Mouse (Mus musculus) neural tube, embryonic 15.5 days (tissue): ENCODE results near the gene Coro1c. TPM values are rescaled to one million over a fixed set of nuclear protein-coding genes. Genes with fewer than 3 reads are reported as not detected.

Source experiments
- ATAC-seq: fragments of 200-750 bp; cut with Nextera tagmentation; 2 replicates; pipeline ENCODE4 v1.8.0; 2017; ENCODE audit warnings: mild to moderate bottlenecking, moderate TSS enrichment, moderate library complexity; ENCODE audit not compliant: low FRiP score
- H3K27ac ChIP-seq: fragments of 300-500 bp; sonication (generic); replicated peaks from 2 replicates; pipeline ENCODE4 v1.5.1; 2015; ENCODE audit warnings: mild to moderate bottlenecking, inconsistent platforms
- H3K27me3 ChIP-seq: fragments of 300-500 bp; sonication (generic); replicated peaks from 2 replicates; pipeline ENCODE4 v1.6.1; 2015; ENCODE audit warnings: inconsistent platforms
- H3K36me3 ChIP-seq: fragments of 300-500 bp; sonication (generic); 2 replicates; pipeline ENCODE4 v1.6.1; 2015; ENCODE audit warnings: inconsistent platforms
- H3K4me1 ChIP-seq: fragments of 300-500 bp; sonication (generic); 2 replicates; pipeline ENCODE4 v1.6.1; 2015; ENCODE audit warnings: inconsistent platforms
- H3K4me2 ChIP-seq: fragments of 300-500 bp; sonication (generic); 2 replicates; pipeline ENCODE4 v1.6.1; 2015; ENCODE audit warnings: inconsistent platforms, mild to moderate bottlenecking, moderate library complexity
- H3K4me3 ChIP-seq: fragments of 300-500 bp; sonication (generic); replicated peaks from 2 replicates; pipeline ENCODE4 v1.5.1; 2015; ENCODE audit warnings: mild to moderate bottlenecking, inconsistent platforms
- H3K9ac ChIP-seq: fragments of 300-500 bp; sonication (generic); replicated peaks from 2 replicates; pipeline ENCODE4 v1.6.1; 2015; ENCODE audit warnings: mild to moderate bottlenecking, inconsistent platforms
- H3K9me3 ChIP-seq: fragments of 300-500 bp; sonication (generic); replicated peaks from 2 replicates; pipeline ENCODE4 v1.6.1; 2016; ENCODE audit warnings: inconsistent platforms
- WGBS: fragments of 180-500 bp; shearing (Covaris S2); methylation state at CpG from one replicate; pipeline ENCODE4 v1.1.7; 2015; ENCODE audit warnings: mixed read lengths; 5-methylcytosine and 5-hydroxymethylcytosine counted together
- polyA plus RNA-seq: library from polyadenylated mRNA; unstranded; fragments of >200 nt; fragmentation: Nextera tagmentation; extraction: Ambion mirVana; gene quantifications from 2 replicates; pipeline ENCODE4 v1.2.1, GENCODE M21; 2015

Gene Coro1c
- polyA plus RNA-seq, 1 experiment from 2014 or later = 160 TPM

GRCm38 (mm10) chr5:113852463-113852862 lies 56.1 kb downstream of the Coro1c start:
- no peak for ATAC-seq
- 92% methylated on average over 7 of the region's 7 CpGs for WGBS
- H3K9ac ChIP-seq = no peak overlapping the region

GRCm38 (mm10) chr5:113850680-113851230 lies 57.8 kb downstream of the Coro1c start:
- Histone ChIP-seq H3K36me3 (peaks cover 60% of the 10 kb centered on the region), H3K27ac (no peak overlapping the region)
- WGBS = 71% methylated on average over 8 of the region's 8 CpGs

More at GRCm38 (mm10) chr5:113852463-113852862, 56.1 kb downstream of the Coro1c start:
- H3K27me3 ChIP-seq = no peaks in the 10 kb centered on the region
- H3K27ac ChIP-seq = no peak overlapping the region
- peaks cover 43% of the 10 kb centered on the region for H3K36me3 ChIP-seq
- H3K4me3 ChIP-seq = no peak overlapping the region
- H3K4me1 ChIP-seq = peaks cover 32% of the 10 kb centered on the region
- H3K9me3 ChIP-seq = no peaks in the 10 kb centered on the region
- H3K4me2 ChIP-seq = no peak overlapping the region

GRCm38 (mm10) chr5:113847636-113848035 lies 60.9 kb downstream of the Coro1c start:
- Histone ChIP-seq H3K9ac (no peak overlapping the region), H3K9me3 (no peaks in the 10 kb centered on the region), H3K27ac (no peak overlapping the region), H3K4me2 (no peak overlapping the region), H3K4me3 (no peak overlapping the region), H3K27me3 (no peaks in the 10 kb centered on the region), H3K4me1 (no peaks in the 10 kb centered on the region), H3K36me3 (peaks cover 86% of the 10 kb centered on the region)
- 87% methylated on average over 9 of the region's 9 CpGs for WGBS
- ATAC-seq = no peak

More at GRCm38 (mm10) chr5:113850680-113851230, 57.8 kb downstream of the Coro1c start:
- Histone ChIP-seq H3K9me3 (no peaks in the 10 kb centered on the region), H3K4me1 (peaks cover 16% of the 10 kb centered on the region), H3K4me2 (no peak overlapping the region), H3K4me3 (no peak overlapping the region), H3K27me3 (no peaks in the 10 kb centered on the region), H3K9ac (no peak overlapping the region)
- no peak for ATAC-seq

GRCm38 (mm10) chr5:113846656-113847055 lies 61.9 kb downstream of the Coro1c start:
- 92% methylated on average over 8 of the region's 8 CpGs for WGBS
- peaks cover 88% of the 10 kb centered on the region for H3K36me3 ChIP-seq

GRCm38 (mm10) chr5:113845627-113846026 lies 62.9 kb downstream of the Coro1c start:
- Histone ChIP-seq H3K36me3 (peaks cover 88% of the 10 kb centered on the region), H3K4me3 (no peak overlapping the region), H3K27me3 (no peaks in the 10 kb centered on the region), H3K9ac (no peak overlapping the region), H3K4me1 (no peaks in the 10 kb centered on the region), H3K9me3 (no peaks in the 10 kb centered on the region), H3K4me2 (no peak overlapping the region), H3K27ac (no peak overlapping the region)
- no peak for ATAC-seq
- WGBS = 87% methylated on average over 8 of the region's 8 CpGs

More at GRCm38 (mm10) chr5:113846656-113847055, 61.9 kb downstream of the Coro1c start:
- H3K4me1 ChIP-seq = no peaks in the 10 kb centered on the region
- no peaks in the 10 kb centered on the region for H3K27me3 ChIP-seq
- no peak overlapping the region for H3K4me2 ChIP-seq
- H3K9me3 ChIP-seq = no peaks in the 10 kb centered on the region
- no peak overlapping the region for H3K9ac ChIP-seq
- H3K27ac ChIP-seq = no peak overlapping the region
- H3K4me3 ChIP-seq = no peak overlapping the region
- ATAC-seq = no peak

- Histone ChIP-seq H3K27ac (no peak overlapping the region), H3K27me3 (no peaks in the 10 kb centered on the region), H3K36me3 (peaks cover 79% of the 10 kb centered on the region), H3K4me1 (no peaks in the 10 kb centered on the region), H3K4me3 (no peak overlapping the region), H3K4me2 (no peak overlapping the region), H3K9me3 (no peaks in the 10 kb centered on the region), H3K9ac (no peak overlapping the region)
- WGBS = 74% methylated on average over 7 of the region's 7 CpGs
- no peak for ATAC-seq
These were observed 63.8 kb downstream of the Coro1c start for GRCm38 (mm10) chr5:113844721-113845120.

GRCm38 (mm10) chr5:113844106-113844505 lies 64.5 kb downstream of the Coro1c start:
- Histone ChIP-seq H3K9ac (no peak overlapping the region), H3K4me2 (no peak overlapping the region), H3K9me3 (no peaks in the 10 kb centered on the region), H3K4me3 (no peak overlapping the region), H3K4me1 (no peaks in the 10 kb centered on the region), H3K27ac (no peak overlapping the region), H3K27me3 (no peaks in the 10 kb centered on the region), H3K36me3 (peaks cover 72% of the 10 kb centered on the region)
- no peak for ATAC-seq
- WGBS = 84% methylated on average over 15 of the region's 15 CpGs

GRCm38 (mm10) chr5:113842906-113843305 lies 65.7 kb downstream of the Coro1c start:
- no peaks in the 10 kb centered on the region for H3K4me1 ChIP-seq
- no peak overlapping the region for H3K27ac ChIP-seq
- H3K9me3 ChIP-seq = no peaks in the 10 kb centered on the region
- no peak overlapping the region for H3K4me2 ChIP-seq
- no peak overlapping the region for H3K4me3 ChIP-seq
- ATAC-seq = no peak
- no peak overlapping the region for H3K9ac ChIP-seq
- peaks cover 62% of the 10 kb centered on the region for H3K36me3 ChIP-seq
- 96% methylated on average over 9 of the region's 9 CpGs for WGBS
- H3K27me3 ChIP-seq = no peaks in the 10 kb centered on the region

GRCm38 (mm10) chr5:113842244-113842643 lies 66.3 kb downstream of the Coro1c start:
- WGBS = 94% methylated on average over 9 of the region's 9 CpGs
- H3K4me1 ChIP-seq = no peaks in the 10 kb centered on the region
- no peak overlapping the region for H3K9ac ChIP-seq
- H3K27ac ChIP-seq = no peak overlapping the region
- H3K4me3 ChIP-seq = no peak overlapping the region
- peaks cover 55% of the 10 kb centered on the region for H3K36me3 ChIP-seq
- H3K27me3 ChIP-seq = no peaks in the 10 kb centered on the region
- no peak for ATAC-seq
- no peak overlapping the region for H3K4me2 ChIP-seq
- H3K9me3 ChIP-seq = no peaks in the 10 kb centered on the region

GRCm38 (mm10) chr5:113841243-113842225 lies 67.0 kb downstream of the Coro1c start:
- 82% methylated on average over 23 of the region's 23 CpGs for WGBS
- Histone ChIP-seq H3K4me1 (no peaks in the 10 kb centered on the region), H3K27me3 (no peaks in the 10 kb centered on the region), H3K4me3 (no peak overlapping the region), H3K4me2 (no peak overlapping the region), H3K27ac (no peak overlapping the region), H3K9ac (no peak overlapping the region), H3K9me3 (no peaks in the 10 kb centered on the region), H3K36me3 (peaks cover 48% of the 10 kb centered on the region)
- no peak for ATAC-seq

- no peaks in the 10 kb centered on the region for H3K9me3 ChIP-seq
- no peak overlapping the region for H3K4me2 ChIP-seq
- no peak overlapping the region for H3K4me3 ChIP-seq
- WGBS = 96% methylated on average over 4 of the region's 4 CpGs
- no peak for ATAC-seq
- no peak overlapping the region for H3K27ac ChIP-seq
- H3K27me3 ChIP-seq = no peaks in the 10 kb centered on the region
- H3K9ac ChIP-seq = no peak overlapping the region
- H3K36me3 ChIP-seq = peaks cover 37% of the 10 kb centered on the region
- no peaks in the 10 kb centered on the region for H3K4me1 ChIP-seq
These were observed 68.1 kb downstream of the Coro1c start for GRCm38 (mm10) chr5:113840443-113840842.

GRCm38 (mm10) chr5:113836961-113837360 lies 71.6 kb downstream of the Coro1c start:
- 0 out of 2 replicates have a peak, but pooled peaks cover 5% of the 10 kb centered on the region for H3K4me1 ChIP-seq
- no peak overlapping the region for H3K27ac ChIP-seq
- no peak for ATAC-seq
- peaks cover 6% of the 10 kb centered on the region for H3K36me3 ChIP-seq
- H3K27me3 ChIP-seq = no peaks in the 10 kb centered on the region
- 82% methylated on average over 10 of the region's 10 CpGs for WGBS
- H3K9me3 ChIP-seq = no peaks in the 10 kb centered on the region
- H3K4me2 ChIP-seq = no peak overlapping the region
- no peak overlapping the region for H3K9ac ChIP-seq
- H3K4me3 ChIP-seq = no peak overlapping the region
